Mouse (Mus musculus) forebrain, embryonic 11.5 days (tissue): ENCODE measurements around the gene Galr3. TPM values are rescaled to one million over a fixed set of nuclear protein-coding genes. Genes with fewer than 3 reads are reported as not detected.
A peak's percentile ranks its signal among the peaks of the same experiment; 100 is the strongest.

Experiments used
- ATAC-seq: fragments of 200-750 bp; cut with Nextera tagmentation; replicated peaks from 2 replicates; pipeline ENCODE4 v1.8.0; 2017; ENCODE audit warnings: moderate TSS enrichment; ENCODE audit not compliant: low FRiP score
- DNase-seq: peaks from one replicate; pipeline ENCODE4 v3.0.0-alpha.2; 2017; ENCODE audit warnings: low spot score
- H3K27ac ChIP-seq: fragments of 300-500 bp; sonication (generic); 2 replicates; pipeline ENCODE4 v1.5.1; 2014; ENCODE audit warnings: low read depth, low read length
- H3K27me3 ChIP-seq: fragments of 300-500 bp; sonication (generic); 2 replicates; pipeline ENCODE4 v1.6.1; 2014; ENCODE audit warnings: mild to moderate bottlenecking, low read length, mixed read lengths; ENCODE audit not compliant: control insufficient read depth, insufficient read depth
- H3K36me3 ChIP-seq: fragments of 300-500 bp; sonication (generic); 2 replicates; pipeline ENCODE4 v1.6.1; 2014; ENCODE audit warnings: mild to moderate bottlenecking, low read length, moderate library complexity, mixed read lengths; ENCODE audit not compliant: control insufficient read depth, insufficient read depth
- H3K4me1 ChIP-seq: fragments of 300-500 bp; sonication (generic); replicated peaks from 2 replicates; pipeline ENCODE4 v1.6.1; 2014; ENCODE audit warnings: low read length, mixed read lengths; ENCODE audit not compliant: control insufficient read depth, insufficient read depth
- H3K4me2 ChIP-seq: fragments of 300-500 bp; sonication (generic); 2 replicates; pipeline ENCODE4 v1.6.1; 2014; ENCODE audit warnings: low read depth, mild to moderate bottlenecking, low read length, moderate library complexity, mixed read lengths; ENCODE audit not compliant: severe bottlenecking
- H3K4me3 ChIP-seq: fragments of 300-500 bp; sonication (generic); 2 replicates; pipeline ENCODE4 v1.5.1; 2014; ENCODE audit warnings: low read depth, low read length
- H3K9ac ChIP-seq: fragments of 300-500 bp; sonication (generic); 2 replicates; pipeline ENCODE4 v1.6.1; 2014; ENCODE audit warnings: low read length
- H3K9me3 ChIP-seq: fragments of 300-500 bp; sonication (generic); 2 replicates; pipeline ENCODE4 v1.6.1; 2016; ENCODE audit warnings: low read length, mixed read lengths; ENCODE audit not compliant: control insufficient read depth
- WGBS: fragments of 180-500 bp; shearing (Covaris S2); extraction: QIAGEN DNeasy Blood & Tissue Kit; methylation state at CpG from one replicate; pipeline ENCODE4 v1.1.7; 2014; 5-methylcytosine and 5-hydroxymethylcytosine counted together
- polyA plus RNA-seq: library from polyadenylated mRNA; unstranded; fragments of >200 nt; fragmentation: Nextera tagmentation; extraction: Ambion mirVana; gene quantifications from 2 replicates; pipeline ENCODE4 v1.2.1, GENCODE M21; 2014

Gene Galr3
- not detected in 2 replicates for polyA plus RNA-seq

DNA sequence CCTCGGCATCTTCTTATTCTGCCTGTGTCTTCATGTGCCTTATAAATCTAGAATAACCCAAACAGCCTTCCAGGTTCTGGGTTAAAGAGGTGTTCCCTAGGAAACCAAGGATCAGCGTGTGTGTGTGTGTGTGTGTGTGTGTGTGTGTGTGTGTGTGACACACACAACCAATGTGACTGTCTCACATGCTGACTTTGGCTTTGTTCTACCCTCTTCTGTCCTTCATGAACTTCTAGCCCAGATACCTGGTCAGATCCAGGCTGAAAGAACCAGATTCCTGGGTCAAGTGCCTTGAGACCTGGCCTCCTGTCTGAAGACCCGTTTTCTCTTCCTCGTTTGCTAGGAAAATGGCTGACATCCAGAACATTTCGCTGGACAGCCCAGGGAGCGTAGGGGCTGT, at the start of gene Galr3:
Gene Galr3, plus strand, starts transcription at position 301 of the 400 bp plus-strand sequence.
- H3K27me3 ChIP-seq = peaks cover 40% of the 10 kb centered on the region
- no peak within 1 kb of the TSS for H3K27ac ChIP-seq
- H3K9ac ChIP-seq = peak within 1 kb of the TSS; percentile 39
- peaks cover 16% of the 10 kb centered on the region for H3K4me1 ChIP-seq
- H3K9me3 ChIP-seq = no peaks in the 10 kb centered on the region
- WGBS = 81% methylated on average over 6 of the region's 6 CpGs
- H3K4me3 ChIP-seq = peak within 1 kb of the TSS; percentile 42
- ATAC-seq = no peak
- peak within 1 kb of the TSS; percentile 86 for H3K4me2 ChIP-seq
- no peaks in the 10 kb centered on the region; the same call in 1 of the 2 replicates for H3K36me3 ChIP-seq
- DNase-seq = no peak

DNA sequence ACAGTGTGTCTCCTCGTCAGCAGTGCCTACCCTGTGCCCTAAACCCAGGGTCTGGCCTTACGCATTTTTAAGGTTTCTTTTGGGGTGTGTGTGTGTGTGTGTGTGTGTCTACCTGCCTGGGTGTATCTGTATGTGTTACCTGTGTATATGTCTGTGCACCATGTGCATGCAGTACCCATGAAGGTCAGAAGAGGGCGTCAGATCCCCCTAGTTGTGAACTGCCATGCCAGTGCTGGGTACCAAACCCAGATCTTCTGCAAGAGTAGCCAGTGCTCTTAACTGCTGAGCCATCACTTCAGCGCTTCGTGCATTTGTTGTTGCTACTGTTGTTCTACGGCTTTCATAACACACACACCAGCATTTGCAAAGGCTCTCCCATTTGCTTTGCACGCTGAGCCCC, 49.5 kb upstream of the Galr3 start:
- Histone ChIP-seq H3K9me3 (no peaks in the 10 kb centered on the region), H3K4me1 (no peaks in the 10 kb centered on the region), H3K4me3 (no peak overlapping the region), H3K4me2 (no peak overlapping the region), H3K9ac (no peak overlapping the region), H3K36me3 (peaks cover 12% of the 10 kb centered on the region), H3K27me3 (no peaks in the 10 kb centered on the region), H3K27ac (no peak overlapping the region)
- ATAC-seq (no peak), DNase-seq (no peak)
- 88% methylated on average over 7 of the region's 7 CpGs for WGBS

- Histone ChIP-seq H3K9ac (no peak overlapping the region), H3K4me3 (no peak overlapping the region), H3K4me2 (no peak overlapping the region), H3K36me3 (peaks cover 12% of the 10 kb centered on the region), H3K27me3 (no peaks in the 10 kb centered on the region), H3K27ac (no peak overlapping the region), H3K9me3 (no peaks in the 10 kb centered on the region), H3K4me1 (no peaks in the 10 kb centered on the region)
- ATAC-seq (no peak), DNase-seq (no peak)
- WGBS = 95% methylated on average over 24 of the region's 24 CpGs
Observed at GRCm38 (mm10) chr15:78992925-78993324, 48.8 kb upstream of the Galr3 start.

DNA sequence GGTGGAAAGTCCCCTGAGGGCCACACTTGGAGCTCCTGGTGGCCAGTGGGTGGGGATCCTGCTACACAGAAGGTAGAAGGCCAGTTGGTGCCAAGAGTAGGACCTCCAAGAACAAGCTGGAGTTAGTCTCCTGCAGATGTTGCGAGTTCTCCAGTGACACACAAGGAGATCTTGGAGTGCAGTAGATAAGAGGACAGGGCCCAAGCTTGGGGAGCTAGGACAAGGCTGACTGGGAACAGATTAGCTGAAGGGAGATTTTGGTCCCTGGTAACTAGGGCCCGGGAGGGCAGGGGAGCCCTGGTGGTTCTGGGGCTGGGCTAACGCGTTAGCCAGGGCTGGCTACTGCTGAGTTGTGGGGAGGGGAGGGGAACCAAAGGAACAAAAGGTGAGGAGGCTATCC, 45.8 kb upstream of the Galr3 start:
- ATAC-seq (no peak), DNase-seq (no peak)
- Histone ChIP-seq H3K27me3 (no peaks in the 10 kb centered on the region), H3K9me3 (no peaks in the 10 kb centered on the region), H3K36me3 (peaks cover 9% of the 10 kb centered on the region), H3K27ac (no peak overlapping the region), H3K9ac (no peak overlapping the region), H3K4me3 (no peak overlapping the region), H3K4me1 (no peaks in the 10 kb centered on the region), H3K4me2 (no peak overlapping the region)
- WGBS = 94% methylated on average over 4 of the region's 4 CpGs

DNA sequence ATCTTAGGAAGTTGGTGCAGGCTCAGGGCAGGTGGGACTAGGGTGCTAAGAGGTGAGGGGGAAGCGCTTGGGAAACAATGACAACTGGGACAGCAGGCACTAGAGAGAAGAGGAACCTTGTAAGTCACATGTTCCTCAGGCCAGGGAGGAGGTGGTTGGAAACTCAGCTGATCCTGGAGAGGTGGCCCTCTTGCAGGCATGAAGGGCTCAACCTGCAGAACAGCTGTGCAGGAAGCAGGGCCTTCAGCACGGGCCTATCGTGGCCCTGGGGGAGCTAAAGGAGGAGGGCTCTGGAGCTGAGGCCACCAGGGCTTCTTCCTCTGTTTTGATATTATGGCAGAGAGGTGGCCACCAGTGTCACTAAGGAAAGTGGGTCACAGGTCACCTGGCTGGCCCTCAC, 45.0 kb upstream of the Galr3 start:
- Histone ChIP-seq H3K27me3 (no peaks in the 10 kb centered on the region), H3K9me3 (no peaks in the 10 kb centered on the region), H3K4me2 (no peak overlapping the region), H3K9ac (no peak overlapping the region), H3K27ac (no peak overlapping the region), H3K4me3 (no peak overlapping the region), H3K4me1 (no peaks in the 10 kb centered on the region), H3K36me3 (peaks cover 9% of the 10 kb centered on the region)
- WGBS = 86% methylated on average over 3 of the region's 3 CpGs
- ATAC-seq = no peak
- no peak for DNase-seq

DNA sequence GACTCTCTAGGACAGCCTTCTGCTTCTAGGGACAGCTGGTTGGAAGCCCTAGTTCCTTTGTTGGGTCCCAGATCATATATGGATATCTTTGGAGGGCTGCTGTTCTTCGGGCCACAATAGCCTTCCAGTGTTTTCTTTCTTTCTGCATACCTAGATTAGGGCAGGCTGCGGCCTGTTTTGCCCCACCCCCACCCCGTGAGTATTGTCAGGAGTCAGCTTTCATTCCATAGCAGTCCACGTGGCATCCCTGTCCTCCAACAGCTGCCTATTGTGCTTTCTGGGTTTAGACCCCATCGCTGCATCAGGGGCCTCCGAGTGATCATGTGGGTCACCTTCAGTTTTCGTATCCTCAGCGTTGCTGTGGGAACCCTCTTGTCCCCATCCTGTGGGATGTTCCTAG, 43.3 kb upstream of the Galr3 start:
- ATAC-seq = no peak
- no peak overlapping the region for H3K27ac ChIP-seq
- H3K4me3 ChIP-seq = no peak overlapping the region
- WGBS = 74% methylated on average over 8 of the region's 8 CpGs
- no peak overlapping the region for H3K4me2 ChIP-seq
- DNase-seq = no peak
- no peak overlapping the region for H3K9ac ChIP-seq
- no peaks in the 10 kb centered on the region for H3K9me3 ChIP-seq
- peaks cover 4% of the 10 kb centered on the region; the same call in 1 of the 2 replicates for H3K36me3 ChIP-seq
- H3K4me1 ChIP-seq = no peaks in the 10 kb centered on the region
- no peaks in the 10 kb centered on the region for H3K27me3 ChIP-seq

GRCm38 (mm10) chr15:78999586-78999985, 42.1 kb upstream of the Galr3 start:
- Histone ChIP-seq H3K27me3 (no peaks in the 10 kb centered on the region), H3K4me3 (no peak overlapping the region), H3K9me3 (no peaks in the 10 kb centered on the region), H3K4me2 (no peak overlapping the region), H3K4me1 (no peaks in the 10 kb centered on the region), H3K9ac (no peak overlapping the region), H3K27ac (no peak overlapping the region), H3K36me3 (peaks cover 6% of the 10 kb centered on the region; the same call in 1 of the 2 replicates)
- no peak for ATAC-seq
- DNase-seq = no peak
- WGBS = 89% methylated on average over 11 of the region's 11 CpGs

DNA sequence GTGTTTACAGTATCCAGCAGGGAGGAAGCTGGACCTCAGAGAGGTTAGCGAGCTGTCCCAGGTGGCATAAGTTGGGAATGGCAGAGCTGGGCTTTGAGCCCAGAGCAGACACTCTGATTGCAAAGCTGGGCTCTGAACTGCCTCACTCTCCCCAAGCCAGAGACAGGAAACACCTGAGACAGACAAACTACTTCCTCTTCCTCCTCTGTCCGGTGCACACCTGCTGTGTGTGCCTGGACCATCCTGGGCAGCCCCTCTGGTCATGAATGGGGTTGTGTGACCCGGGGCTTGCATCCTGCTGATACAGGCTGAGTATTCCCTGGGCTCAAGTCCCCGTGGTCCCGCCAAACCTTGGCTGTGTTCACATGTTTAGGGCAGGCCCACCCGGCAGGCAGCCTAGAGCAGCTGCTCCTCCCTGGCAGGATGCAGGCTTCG, 41.3 kb upstream of the Galr3 start:
- Histone ChIP-seq H3K36me3 (peaks cover 10% of the 10 kb centered on the region; the same call in 1 of the 2 replicates), H3K9ac (no peak overlapping the region), H3K4me3 (no peak overlapping the region), H3K4me2 (no peak overlapping the region), H3K27ac (no peak overlapping the region), H3K27me3 (no peaks in the 10 kb centered on the region), H3K4me1 (no peaks in the 10 kb centered on the region), H3K9me3 (no peaks in the 10 kb centered on the region)
- no peak for ATAC-seq
- 90% methylated on average over 7 of the region's 7 CpGs for WGBS
- DNase-seq = no peak

DNA sequence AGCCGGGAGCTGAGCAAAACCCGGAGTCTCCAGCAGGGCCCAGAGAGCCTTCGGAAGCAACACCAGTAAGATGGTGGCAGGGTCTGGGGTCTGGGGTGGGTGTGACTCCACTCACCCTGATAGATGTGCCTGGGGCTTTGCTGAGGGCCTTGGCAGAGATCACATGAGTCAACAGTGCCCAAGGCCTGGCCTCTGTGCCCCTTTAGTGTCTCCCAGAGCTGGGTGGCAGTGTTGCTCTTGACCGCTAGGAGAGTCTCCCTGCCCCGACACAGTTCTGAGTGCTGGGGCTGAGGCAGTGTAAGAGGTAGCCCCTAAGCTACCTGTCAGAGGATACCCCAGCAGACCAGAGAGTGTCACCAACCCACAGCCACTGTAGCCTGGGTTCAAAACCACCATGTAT, 40.1 kb upstream of the Galr3 start:
- Histone ChIP-seq H3K27ac (no peak overlapping the region), H3K36me3 (peaks cover 10% of the 10 kb centered on the region; the same call in 1 of the 2 replicates)
- WGBS = 85% methylated on average over 5 of the region's 5 CpGs

More for the DNA sequence above, 40.1 kb upstream of the Galr3 start:
- Histone ChIP-seq H3K4me2 (no peak overlapping the region), H3K4me3 (no peak overlapping the region), H3K9ac (no peak overlapping the region), H3K9me3 (no peaks in the 10 kb centered on the region), H3K27me3 (no peaks in the 10 kb centered on the region), H3K4me1 (no peaks in the 10 kb centered on the region)
- no peak for ATAC-seq
- no peak for DNase-seq
